Mouse (Mus musculus): ENCODE measurements around the gene Kcns1. TPM values are rescaled to one million over a fixed set of nuclear protein-coding genes. Genes with fewer than 3 reads are reported as not detected.
"Not testable (repeated sequence)": the region's sequence is repeated elsewhere in the genome, so short reads cannot be mapped to it uniquely, and the experiment has no call there.

Gene Kcns1
- 1 to 10 TPM; 4.4 to 5.7 TPM for total RNA-seq (2021)
- long read RNA-seq, experiment 1: 0 reads
- long read RNA-seq, experiment 2, partial matches to known transcripts: 3 of 3 reads
- long read RNA-seq, experiment 2, other reads (novel, unspliced or antisense): 0 of 3 reads

GRCm38 (mm10) chr2:164170902-164171301 lies at the start of gene Kcns1:
Kcns1 (minus strand) TSS chr2:164171113.
- H3K4me3 ChIP-seq: peak within 1 kb of the TSS; percentile 45
- H3K27ac ChIP-seq: no peak within 1 kb of the TSS
- DNase-seq (ENCODE audit: low spot score in 2 of 2): no peak
- no peak for TF ChIP-seq CTCF (conservative IDR thresholded peaks at IDR 0.05)

- Histone ChIP-seq H3K27ac (no peak overlapping the region), H3K4me3 (no peak overlapping the region)
- no peak for DNase-seq (ENCODE audit: low spot score in 2 of 2)
- TF ChIP-seq CTCF (conservative IDR thresholded peaks at IDR 0.05): no peak
Observed at GRCm38 (mm10) chr2:164219295-164219694, 48.4 kb upstream of the Kcns1 start.

- Histone ChIP-seq H3K4me3 (no peak overlapping the region), H3K27ac (no peak overlapping the region)
- DNase-seq (ENCODE audit: low spot score in 2 of 2): no peak
- TF ChIP-seq CTCF (conservative IDR thresholded peaks at IDR 0.05): no peak
Observed at GRCm38 (mm10) chr2:164212711-164213110, 41.8 kb upstream of the Kcns1 start.

GRCm38 (mm10) chr2:164210892-164211291 lies 40.0 kb upstream of the Kcns1 start:
- TF ChIP-seq CTCF (conservative IDR thresholded peaks at IDR 0.05): no peak
- Histone ChIP-seq H3K4me3 (no peak overlapping the region), H3K27ac (no peak overlapping the region)
- DNase-seq (ENCODE audit: low spot score in 2 of 2): no peak

GRCm38 (mm10) chr2:164206676-164207075 lies 35.8 kb upstream of the Kcns1 start:
- H3K4me3 ChIP-seq: no peak overlapping the region
- DNase-seq (ENCODE audit: low spot score in 2 of 2): no peak
- TF ChIP-seq CTCF (conservative IDR thresholded peaks at IDR 0.05): no peak
- no peak overlapping the region for H3K27ac ChIP-seq

- not testable (repeated sequence) for H3K4me3 ChIP-seq; DNase-seq (ENCODE audit: low spot score in 2 of 2); H3K27ac ChIP-seq
Observed at GRCm38 (mm10) chr2:164206011-164206410, 35.1 kb upstream of the Kcns1 start.

- no peak for DNase-seq (ENCODE audit: low spot score in 2 of 2)
- H3K4me3 ChIP-seq: no peak within 1 kb of the TSS
- TF ChIP-seq CTCF (conservative IDR thresholded peaks at IDR 0.05): no peak
- no peak within 1 kb of the TSS for H3K27ac ChIP-seq
Observed at GRCm38 (mm10) chr2:164199626-164200327, 28.9 kb upstream of the Kcns1 start, which contains the start of gene Wfdc15a. Wfdc15a (minus strand) TSS chr2:164200130.

GRCm38 (mm10) chr2:164196700-164196990 lies 25.7 kb upstream of the Kcns1 start:
- no peak for TF ChIP-seq CTCF (conservative IDR thresholded peaks at IDR 0.05)
- no peak for DNase-seq (ENCODE audit: low spot score in 2 of 2)
- Histone ChIP-seq H3K27ac (no peak overlapping the region), H3K4me3 (no peak overlapping the region)

- no peak for DNase-seq (ENCODE audit: low spot score in 2 of 2)
- TF ChIP-seq CTCF (conservative IDR thresholded peaks at IDR 0.05): no peak
- Histone ChIP-seq H3K4me3 (no peak overlapping the region), H3K27ac (no peak overlapping the region)
Observed at GRCm38 (mm10) chr2:164195971-164196699, 25.2 kb upstream of the Kcns1 start.

GRCm38 (mm10) chr2:164194959-164195630 lies 24.2 kb upstream of the Kcns1 start:
- no peak overlapping the region for H3K27ac ChIP-seq
- no peak for DNase-seq (ENCODE audit: low spot score in 2 of 2)
- TF ChIP-seq CTCF (conservative IDR thresholded peaks at IDR 0.05): no peak
- H3K4me3 ChIP-seq: no peak overlapping the region

- Histone ChIP-seq H3K4me3 (no peak overlapping the region), H3K27ac (no peak overlapping the region)
- no peak for DNase-seq (ENCODE audit: low spot score in 2 of 2)
- no peak for TF ChIP-seq CTCF (conservative IDR thresholded peaks at IDR 0.05)
Observed at GRCm38 (mm10) chr2:164192279-164192678, 21.4 kb upstream of the Kcns1 start.

- no peak within 1 kb of the TSS for H3K4me3 ChIP-seq
- no peak for DNase-seq (ENCODE audit: low spot score in 2 of 2)
- no peak for TF ChIP-seq CTCF (conservative IDR thresholded peaks at IDR 0.05)
Observed at GRCm38 (mm10) chr2:164190576-164190975, 19.7 kb upstream of the Kcns1 start, which contains the start of gene Wfdc12. Wfdc12 (minus strand) TSS chr2:164190608.

GRCm38 (mm10) chr2:164188722-164189121 lies 17.8 kb upstream of the Kcns1 start:
- no peak for DNase-seq (ENCODE audit: low spot score in 2 of 2)
- peak; percentile 67 for TF ChIP-seq CTCF (conservative IDR thresholded peaks at IDR 0.05)
- no peak overlapping the region for H3K27ac ChIP-seq
- H3K4me3 ChIP-seq: no peak overlapping the region

More at GRCm38 (mm10) chr2:164190576-164190975, 19.7 kb upstream of the Kcns1 start, which contains the start of gene Wfdc12:
- H3K27ac ChIP-seq: no peak within 1 kb of the TSS

Measured in layer of hippocampus, adult 2 months (tissue).